Mouse (Mus musculus) inflammation-experienced regulatory T-cells (primary cell): Measurements from ENCODE around the gene Mup8. TPM values are rescaled to one million over a fixed set of nuclear protein-coding genes. Genes with fewer than 3 reads are reported as not detected.

Experiments
- polyA plus RNA-seq, 2 experiments: library from polyadenylated mRNA; unstranded; fragments of 100-300 nt; shearing (Covaris generic); gene quantifications; one replicate each; pipeline ENCODE4 v1.2.1; 2017

The Mup8 gene
- polyA plus RNA-seq = not detected

DNA sequence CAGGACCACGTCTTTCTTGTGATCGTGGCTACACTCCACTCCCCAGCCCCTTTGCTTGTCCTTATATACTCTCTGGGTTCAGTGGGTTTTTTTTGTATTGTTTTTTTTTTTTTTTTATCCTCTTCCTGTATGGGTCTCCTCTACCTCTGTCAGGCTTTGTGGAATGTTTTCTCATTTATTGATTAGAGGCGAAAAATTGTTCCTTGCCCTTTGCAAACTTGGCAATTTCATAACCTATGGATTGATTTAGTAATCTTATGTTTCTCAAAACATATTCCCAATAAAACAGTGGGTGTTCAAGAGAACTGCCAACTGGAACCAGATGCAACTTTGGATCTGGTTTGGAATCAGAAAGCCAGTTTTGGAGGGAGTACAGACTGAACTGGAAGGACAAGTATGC is at the start of gene Mup8:
Gene Mup8 (minus strand): TSS at position 101 of the 400 bp plus-strand sequence.

Other genes with a start within 250 kb of the Mup8 start
- under 1 TPM in 1 of 2 experiments, not detected in 1; 0.82 TPM for gene Mup7, start 152.1 kb downstream of the Mup8 start, polyA plus RNA-seq
- gene Mup2, start 68.3 kb downstream of the Mup8 start, polyA plus RNA-seq = 1 to 10 TPM in 1 of 2 experiments, under 1 TPM in 1; 0.27 to 1.2 TPM
- gene Mup9, start 199.4 kb upstream of the Mup8 start, polyA plus RNA-seq = not detected